Mouse (Mus musculus): Measurements from ENCODE around the gene Cdc27.
A peak's percentile ranks its signal among the peaks of the same experiment; 100 is the strongest.

Cdc27 gene

GRCm38 (mm10) chr11:104469371-104469835 lies 81.0 kb downstream of the Cdc27 start:
- DNase-seq: peak; percentile 96

- peak; percentile 68 for DNase-seq
These were observed 81.6 kb downstream of the Cdc27 start, which contains the start of gene Kansl1 for GRCm38 (mm10) chr11:104468751-104469268. Gene Kansl1 (minus strand): TSS chr11:104468861.

GRCm38 (mm10) chr11:104467698-104468097 lies 82.7 kb downstream of the Cdc27 start:
- no peak for DNase-seq

GRCm38 (mm10) chr11:104461551-104461950 lies 88.9 kb downstream of the Cdc27 start:
- peak; percentile 84 for DNase-seq

GRCm38 (mm10) chr11:104459671-104460070 lies 90.7 kb downstream of the Cdc27 start:
- no peak for DNase-seq

GRCm38 (mm10) chr11:104458507-104458906 lies 91.9 kb downstream of the Cdc27 start:
- DNase-seq: no peak
